Mouse (Mus musculus): ENCODE data around the gene Ube2q1.

The Ube2q1 gene

GRCm38 (mm10) chr3:89772968-89773709 is at the start of gene Ube2q1:
Gene Ube2q1 (plus strand): TSS chr3:89773616.
- DNase-seq (ENCODE audit: low spot score in 2 of 2): peak; percentile 85 to 94

DNA sequence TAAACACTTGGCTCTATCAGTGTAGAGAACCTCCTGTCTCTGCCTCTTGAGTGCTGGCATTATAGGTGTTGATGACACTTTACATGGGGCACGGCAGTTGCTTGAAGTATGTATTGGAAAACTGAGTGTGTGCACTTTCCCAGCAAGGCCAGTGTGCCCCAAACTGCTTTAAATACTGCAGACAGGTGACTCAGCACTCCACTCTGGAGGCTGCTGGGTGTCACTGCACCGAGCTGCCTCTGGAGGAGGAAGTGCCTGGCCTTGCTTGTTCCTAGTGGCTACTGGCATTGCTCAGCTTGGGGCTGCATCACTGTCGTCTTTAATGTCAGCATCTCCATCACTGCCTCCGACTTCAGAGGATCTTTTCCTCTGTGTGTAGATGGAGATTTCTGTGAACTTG is 46.4 kb upstream of the Ube2q1 start:
- DNase-seq (ENCODE audit: low spot score in 2 of 2): peak; percentile 20 to 67

GRCm38 (mm10) chr3:89728848-89729247 is 44.6 kb upstream of the Ube2q1 start:
- DNase-seq (ENCODE audit: low spot score in 2 of 2): no peak

DNA sequence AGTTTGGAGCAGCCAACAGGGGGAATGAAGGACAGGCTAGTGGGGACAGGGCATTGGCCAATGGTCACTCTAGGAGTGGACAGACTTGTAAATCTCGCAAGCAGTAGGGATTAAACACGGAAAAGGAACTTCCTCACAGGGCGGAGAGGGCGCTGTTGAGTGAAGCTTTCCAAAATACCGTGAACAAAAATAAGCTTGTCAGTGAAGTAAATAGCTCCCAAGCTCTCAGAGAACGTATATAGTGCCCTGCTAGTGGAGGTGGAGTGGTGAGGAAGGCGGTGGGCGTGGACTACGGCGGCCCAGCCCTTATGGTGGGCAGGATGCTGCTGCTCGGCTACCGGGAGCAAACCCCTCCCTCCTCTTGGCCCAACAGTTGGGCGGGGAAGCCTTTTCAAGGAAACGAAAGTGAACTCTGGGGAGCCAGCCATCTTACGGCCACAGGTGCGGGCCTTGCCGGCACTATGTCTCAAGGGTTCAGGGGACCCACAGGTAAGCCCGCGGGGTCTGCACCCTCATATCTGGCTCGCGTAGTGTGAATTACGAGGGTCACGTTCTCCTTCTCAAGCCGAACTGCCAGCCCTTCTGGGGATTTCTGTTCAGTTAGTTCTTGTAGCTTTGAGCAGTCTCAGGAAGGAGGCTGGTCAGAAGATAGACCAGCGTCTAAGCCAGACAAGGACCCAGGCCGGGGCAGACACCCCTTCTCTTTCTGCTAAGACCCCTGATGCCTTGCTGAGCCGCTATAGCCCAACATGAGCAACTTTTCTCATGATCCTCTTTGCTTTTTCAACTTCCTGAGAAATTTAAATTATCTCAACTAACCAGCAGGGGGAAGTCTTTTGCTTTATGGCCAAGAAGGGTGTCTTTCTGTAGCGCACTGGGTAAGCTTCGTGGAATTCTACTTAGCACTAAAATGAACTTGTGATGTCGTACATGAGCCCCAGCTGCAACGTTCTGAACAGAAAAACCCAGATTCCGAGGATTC is 42.8 kb upstream of the Ube2q1 start:
- DNase-seq (ENCODE audit: low spot score in 2 of 2): peak; percentile 85 to 93

GRCm38 (mm10) chr3:89732091-89732490 is 41.3 kb upstream of the Ube2q1 start:
- no peak for DNase-seq (ENCODE audit: low spot score in 2 of 2)

DNA sequence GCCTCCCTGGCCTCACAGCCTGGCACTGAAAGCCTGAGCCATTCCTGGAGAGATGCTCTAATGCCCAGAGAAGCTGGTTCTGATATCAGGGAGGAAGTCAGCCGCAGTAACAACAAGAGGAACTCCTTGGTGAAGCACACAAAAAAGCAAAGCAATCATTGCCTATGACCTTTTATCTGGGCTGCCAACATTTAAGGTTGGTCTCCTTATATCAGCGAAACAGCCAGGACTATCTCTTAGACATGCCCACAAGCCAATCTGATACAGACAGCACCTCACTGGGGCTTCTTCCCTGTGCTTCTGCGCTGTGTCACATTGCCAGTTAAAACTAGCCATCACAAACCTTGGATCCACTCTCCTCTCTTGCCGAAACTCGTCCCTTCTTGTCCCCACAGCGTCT is 34.9 kb upstream of the Ube2q1 start:
- DNase-seq (ENCODE audit: low spot score in 2 of 2): no peak

DNA sequence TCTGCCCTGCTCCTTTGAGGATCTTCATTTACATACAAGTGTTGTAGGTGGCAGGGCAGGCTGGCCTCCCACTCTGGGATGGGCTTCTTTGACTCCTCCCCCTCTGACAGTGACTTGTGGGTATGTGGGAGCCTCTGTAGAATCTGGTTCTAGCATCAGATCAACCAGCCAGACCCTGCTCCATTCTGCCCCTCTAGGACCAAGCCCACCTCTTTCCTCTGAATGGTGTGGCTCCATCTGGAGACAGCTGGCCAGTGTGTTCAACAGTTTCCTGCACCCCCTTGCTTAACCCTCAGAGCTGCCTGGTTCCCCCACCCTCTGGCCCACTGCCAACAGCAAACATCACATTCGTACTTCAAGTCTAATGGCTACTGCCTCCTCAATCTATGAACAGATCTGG is 21.1 kb upstream of the Ube2q1 start:
- no peak for DNase-seq (ENCODE audit: low spot score in 2 of 2)

GRCm38 (mm10) chr3:89755283-89755682 is 18.1 kb upstream of the Ube2q1 start:
- no peak for DNase-seq (ENCODE audit: low spot score in 2 of 2)

DNA sequence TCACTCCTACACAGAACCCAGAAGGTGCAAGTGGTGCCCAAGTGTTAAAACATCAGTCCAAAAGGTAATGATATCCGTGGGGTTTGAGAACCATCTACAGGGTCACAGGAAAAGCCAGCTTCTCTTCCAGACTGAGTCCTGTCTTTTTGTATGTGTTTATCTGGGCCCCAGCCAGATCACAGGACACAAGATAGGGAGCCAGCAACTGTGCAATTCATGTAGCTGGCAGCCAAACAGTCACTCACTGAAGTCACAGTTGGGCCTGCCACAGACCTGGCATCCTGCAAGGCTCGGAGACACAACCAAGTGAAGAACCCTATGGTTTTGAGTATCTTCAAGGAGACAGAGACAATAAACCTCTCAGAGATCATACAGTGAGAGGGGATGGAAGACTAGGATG is 15.6 kb upstream of the Ube2q1 start:
- DNase-seq (ENCODE audit: low spot score in 2 of 2): no peak

GRCm38 (mm10) chr3:89759786-89760185 is 13.6 kb upstream of the Ube2q1 start:
- DNase-seq (ENCODE audit: low spot score in 2 of 2): no peak

GRCm38 (mm10) chr3:89764119-89764724 is 9.2 kb upstream of the Ube2q1 start, which contains the start of gene Chrnb2:
Gene Chrnb2 (minus strand): TSS chr3:89764632.
- peak; percentile 58 to 85 for DNase-seq (ENCODE audit: low spot score in 2 of 2)

- no peak for DNase-seq (ENCODE audit: low spot score in 2 of 2)
Observed at GRCm38 (mm10) chr3:89769584-89769983, 3.8 kb upstream of the Ube2q1 start.

DNA sequence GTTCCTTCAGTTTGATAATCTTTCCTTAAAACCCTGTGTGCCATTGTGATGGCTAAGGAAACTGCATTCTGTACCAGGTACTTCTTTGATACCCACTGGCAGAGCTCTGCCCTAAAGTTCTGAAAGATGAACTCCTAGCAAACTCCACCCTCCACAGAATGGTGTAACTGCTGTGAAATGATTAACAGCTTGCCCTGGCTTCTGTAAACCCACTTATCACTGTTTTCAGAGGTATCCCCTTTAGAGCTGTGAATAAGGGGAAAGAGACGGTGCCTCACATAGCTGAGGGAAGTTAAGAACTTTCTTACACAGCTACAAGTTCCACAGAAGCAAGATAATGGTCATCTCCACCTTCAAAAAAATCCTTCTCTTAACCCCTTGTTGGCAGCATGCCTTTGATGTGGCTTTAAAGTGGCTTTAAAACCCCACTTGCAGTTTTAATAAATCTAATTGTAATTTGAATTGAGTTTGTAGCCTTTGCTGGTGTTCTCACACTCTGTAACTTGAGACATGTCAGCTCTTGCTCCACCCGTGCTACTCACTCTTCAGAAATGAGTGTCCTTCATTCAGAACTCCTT is 2.9 kb upstream of the Ube2q1 start:
- DNase-seq (ENCODE audit: low spot score in 2 of 2): no peak

GRCm38 (mm10) chr3:89772588-89772967 is 838 bp upstream of the Ube2q1 start:
- DNase-seq (ENCODE audit: low spot score in 2 of 2): peak; percentile 77 to 85

DNA sequence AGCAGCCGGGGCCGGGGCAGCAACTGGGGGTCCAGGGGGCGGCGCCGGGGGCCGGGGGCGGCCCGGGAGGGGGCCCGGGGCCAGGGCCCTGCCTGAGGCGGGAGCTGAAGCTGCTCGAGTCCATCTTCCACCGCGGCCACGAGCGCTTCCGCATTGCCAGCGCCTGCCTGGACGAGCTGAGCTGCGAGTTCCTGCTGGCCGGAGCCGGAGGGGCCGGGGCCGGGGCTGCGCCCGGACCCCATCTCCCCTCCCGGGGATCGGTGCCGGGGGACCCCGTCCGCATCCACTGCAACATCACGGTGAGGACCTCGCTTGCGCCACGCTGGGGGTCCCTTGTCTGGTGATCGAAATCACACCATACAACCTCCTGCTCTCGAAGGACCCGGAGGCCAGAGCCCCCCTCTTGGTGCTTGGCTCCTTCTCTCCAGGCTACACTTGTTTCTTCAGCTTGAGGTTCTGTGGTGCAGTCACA is 360 bp downstream of the Ube2q1 start:
- peak; percentile 58 to 61 for DNase-seq (ENCODE audit: low spot score in 2 of 2)

GRCm38 (mm10) chr3:89774236-89774960 is 982 bp downstream of the Ube2q1 start:
- peak in 1 of 2 experiments; percentile 22 for DNase-seq (ENCODE audit: low spot score in 2 of 2)

DNA sequence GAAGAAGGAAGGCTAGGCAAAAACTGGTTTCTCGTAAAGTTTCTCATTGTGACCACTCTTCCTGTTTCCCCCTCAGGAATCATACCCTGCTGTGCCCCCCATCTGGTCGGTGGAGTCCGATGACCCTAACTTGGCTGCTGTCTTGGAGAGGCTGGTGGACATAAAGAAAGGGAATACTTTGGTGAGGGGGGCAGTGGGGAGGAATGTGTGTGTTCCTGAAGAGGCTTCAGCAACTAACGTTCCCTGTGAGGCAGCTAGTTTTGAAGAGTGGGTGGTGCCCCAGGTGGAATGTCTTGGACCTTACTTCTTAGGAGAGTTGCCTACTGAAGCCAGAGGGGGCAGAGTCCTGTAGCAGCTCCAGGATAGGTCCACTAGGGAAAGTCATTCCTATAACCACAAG is 2.6 kb downstream of the Ube2q1 start:
- DNase-seq (ENCODE audit: low spot score in 2 of 2): no peak

DNA sequence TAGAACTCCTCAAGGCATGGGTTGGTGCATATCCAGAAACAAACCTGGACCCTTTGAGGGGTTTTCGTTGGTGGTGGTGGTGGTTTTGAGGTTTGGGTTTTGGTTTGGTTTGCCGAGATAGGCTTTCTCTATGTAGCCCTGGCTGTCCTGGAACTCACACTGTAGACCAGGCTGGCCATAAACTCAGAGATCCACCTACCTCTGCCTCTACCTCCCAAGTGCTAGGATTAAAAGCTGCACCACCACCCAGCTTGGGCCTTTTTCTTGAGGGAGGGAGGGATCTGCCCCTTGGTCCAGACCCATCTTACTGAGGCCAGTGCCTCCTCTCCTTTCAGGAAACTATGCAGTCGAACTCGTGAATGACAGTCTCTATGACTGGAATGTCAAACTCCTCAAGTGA is 6.7 kb downstream of the Ube2q1 start:
- DNase-seq (ENCODE audit: low spot score in 2 of 2): no peak

- DNase-seq (ENCODE audit: low spot score in 2 of 2): no peak
Observed at GRCm38 (mm10) chr3:89781640-89782039, 8.2 kb downstream of the Ube2q1 start.

DNA sequence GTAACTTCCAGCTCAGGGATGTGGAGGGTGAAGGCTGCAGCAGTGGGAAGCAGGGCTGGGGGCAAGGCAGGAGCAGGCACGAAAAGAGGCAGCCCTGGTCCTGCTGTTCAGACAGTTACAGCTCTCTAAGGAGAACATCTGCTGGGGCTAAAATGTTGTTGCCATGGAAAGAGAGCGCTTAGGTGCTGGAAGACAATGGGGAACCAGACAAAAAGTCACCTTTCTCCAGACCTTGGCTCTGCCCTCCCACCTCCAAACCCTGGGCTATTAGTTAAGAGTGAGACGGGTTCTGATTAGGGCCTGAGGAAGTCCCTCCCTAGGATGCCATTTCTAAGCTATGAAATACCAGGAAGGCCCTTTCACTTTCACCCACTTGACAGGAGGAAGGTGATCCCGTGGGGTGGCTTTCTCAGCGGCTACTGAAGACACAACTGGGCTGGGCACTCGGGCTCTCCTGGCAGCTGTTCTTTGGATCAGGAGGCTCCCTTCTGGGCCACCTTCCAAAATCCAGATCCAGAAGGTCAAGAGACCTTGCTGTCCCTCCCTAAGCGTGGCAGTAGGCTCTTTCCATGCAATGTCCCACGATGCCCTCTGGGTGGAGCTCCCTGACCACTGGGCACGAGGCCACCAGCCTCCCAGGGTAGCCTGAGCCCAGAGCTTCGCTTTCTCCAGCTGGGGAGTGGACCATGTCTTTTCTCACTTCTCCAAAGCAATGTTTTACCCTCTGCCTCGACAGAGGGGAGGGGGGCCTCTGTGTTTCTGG is 11.8 kb downstream of the Ube2q1 start:
- peak; percentile 41 to 72 for DNase-seq (ENCODE audit: low spot score in 2 of 2)

Data from spleen, postnatal 10 days (tissue).